Mouse (Mus musculus) WW6 (cell line): ENCODE measurements around the gene Ush2a.

Experiments
- DNase-seq: peaks from one replicate; pipeline ENCODE4 v3.0.0-alpha.2; 2013; ENCODE audit warnings: low read depth, low spot score

The Ush2a gene

DNA sequence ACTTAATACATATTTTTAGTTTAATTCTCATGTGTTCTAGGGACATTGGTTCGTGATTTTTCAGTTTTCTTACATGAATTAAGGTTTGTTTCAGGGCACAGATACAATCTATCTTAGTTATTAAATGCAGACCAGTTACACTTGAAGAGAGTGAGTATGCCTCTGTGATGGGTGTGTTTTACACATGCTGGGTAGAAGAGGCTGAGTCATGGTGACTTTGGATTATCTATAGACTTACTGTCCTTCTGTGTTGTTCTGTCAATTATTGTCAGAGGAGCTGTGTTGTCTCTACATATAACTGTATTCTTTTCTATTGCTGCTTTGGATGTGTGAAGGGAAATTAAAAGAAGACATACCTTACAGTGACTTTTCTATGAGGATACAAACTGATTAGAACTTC, 509.0 kb downstream of the Ush2a start:
- DNase-seq = no peak

DNA sequence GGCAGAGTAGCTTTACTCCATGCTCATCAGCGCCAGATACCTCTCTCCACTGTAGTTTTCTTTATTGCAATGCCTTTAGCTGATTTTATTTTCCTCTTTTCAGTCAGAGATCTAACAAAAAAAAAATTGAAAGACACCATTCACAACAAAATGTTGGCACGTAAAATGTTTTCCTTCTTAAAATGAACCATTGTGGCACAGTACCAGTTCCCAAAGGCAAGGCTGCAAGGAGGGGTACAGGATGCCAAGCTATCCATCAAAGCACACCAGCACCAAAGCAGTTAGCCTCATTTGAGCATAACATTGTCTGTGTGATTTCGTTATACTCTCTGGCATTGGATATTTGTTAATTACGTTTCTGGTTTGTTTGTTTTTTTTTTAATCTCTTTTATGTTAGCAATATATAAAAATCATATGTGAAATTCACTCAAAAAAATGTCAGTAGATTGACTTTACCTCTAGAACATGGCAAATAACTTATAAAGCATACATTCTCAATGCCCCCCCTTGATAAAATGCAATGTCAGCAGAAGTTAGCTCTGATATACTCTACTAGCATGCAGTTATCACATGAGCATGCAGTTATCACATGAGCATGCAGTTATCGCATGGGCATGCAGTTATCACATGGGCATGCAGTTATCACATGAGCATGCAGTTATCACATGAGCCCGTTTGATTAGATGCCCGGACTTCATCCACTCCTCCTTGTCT, 510.9 kb downstream of the Ush2a start:
- no peak for DNase-seq

- no peak for DNase-seq
Observed at GRCm38 (mm10) chr1:188773631-188774030, 511.8 kb downstream of the Ush2a start.

DNA sequence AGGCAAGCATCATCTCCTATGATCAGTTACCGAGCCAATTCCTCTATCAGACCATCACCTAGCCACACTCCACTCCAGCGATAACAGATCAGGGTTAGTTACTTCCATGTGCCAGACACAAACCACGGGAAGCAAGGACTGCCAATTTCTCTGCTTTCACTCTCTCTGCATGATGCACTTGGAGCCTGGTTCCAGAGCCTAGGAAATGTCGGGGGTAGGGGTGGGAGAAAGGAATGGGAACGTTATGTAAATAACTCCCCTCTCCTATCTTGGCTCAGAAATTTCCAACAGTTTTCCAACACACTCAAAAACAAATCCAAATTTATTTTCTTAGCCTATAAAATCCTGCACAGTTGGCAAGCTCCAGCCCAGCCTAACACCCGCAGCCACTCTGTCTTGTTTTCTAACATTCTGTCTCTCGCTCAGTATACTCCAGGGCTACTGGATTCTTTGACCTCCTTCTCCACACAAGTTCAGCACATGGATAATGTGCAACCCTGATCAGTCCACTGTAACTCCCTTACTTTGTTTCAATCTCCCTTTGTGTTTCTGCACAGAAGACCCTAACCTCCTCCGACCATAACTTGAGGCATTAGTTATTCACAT, 515.8 kb downstream of the Ush2a start:
- DNase-seq = no peak

- DNase-seq = no peak
Observed at GRCm38 (mm10) chr1:188785056-188785455, 523.2 kb downstream of the Ush2a start.

GRCm38 (mm10) chr1:188805069-188805468, 543.2 kb downstream of the Ush2a start:
- DNase-seq = no peak

DNA sequence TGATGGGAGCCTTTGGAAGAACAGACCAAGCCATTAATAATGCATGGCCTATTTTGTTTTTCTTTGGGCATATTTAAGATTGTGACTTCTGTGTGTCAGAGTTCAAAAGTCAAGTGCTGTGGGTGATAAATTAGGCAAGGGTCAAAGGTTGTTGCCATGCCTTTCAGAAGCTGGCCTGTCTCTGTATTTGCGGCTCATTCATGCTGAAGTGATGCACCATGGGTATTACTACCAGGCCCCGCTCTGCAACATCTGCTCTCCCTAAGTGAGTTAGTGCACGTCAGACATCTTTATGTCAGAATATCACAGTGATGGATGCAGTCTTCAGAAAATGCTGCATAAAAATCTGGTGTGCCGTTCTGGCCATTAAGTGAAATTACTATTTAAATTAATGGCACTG, 544.0 kb downstream of the Ush2a start:
- DNase-seq = no peak

DNA sequence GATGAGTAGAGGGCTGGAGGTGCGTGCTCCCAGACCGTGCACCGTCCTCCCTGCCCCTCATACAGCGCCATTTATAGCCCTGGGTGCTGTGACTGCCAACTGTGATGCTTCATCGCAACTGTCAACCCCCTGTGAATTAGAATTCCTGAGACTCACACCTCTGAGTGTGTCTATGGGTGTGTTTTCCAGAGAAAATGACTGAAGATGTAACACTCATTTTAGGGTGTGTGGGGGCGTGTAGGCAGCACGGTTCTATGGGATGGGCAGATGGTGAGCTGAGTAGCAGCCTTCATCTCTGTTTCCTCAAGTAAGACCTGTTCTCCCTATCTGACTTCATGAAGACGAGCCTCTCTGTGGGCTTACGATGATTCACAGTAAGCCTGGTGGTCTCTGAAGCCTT, 548.8 kb downstream of the Ush2a start:
- no peak for DNase-seq

- DNase-seq = no peak
Observed at GRCm38 (mm10) chr1:188815072-188815471, 553.2 kb downstream of the Ush2a start.

GRCm38 (mm10) chr1:188824195-188824594, 562.4 kb downstream of the Ush2a start:
- DNase-seq = no peak

DNA sequence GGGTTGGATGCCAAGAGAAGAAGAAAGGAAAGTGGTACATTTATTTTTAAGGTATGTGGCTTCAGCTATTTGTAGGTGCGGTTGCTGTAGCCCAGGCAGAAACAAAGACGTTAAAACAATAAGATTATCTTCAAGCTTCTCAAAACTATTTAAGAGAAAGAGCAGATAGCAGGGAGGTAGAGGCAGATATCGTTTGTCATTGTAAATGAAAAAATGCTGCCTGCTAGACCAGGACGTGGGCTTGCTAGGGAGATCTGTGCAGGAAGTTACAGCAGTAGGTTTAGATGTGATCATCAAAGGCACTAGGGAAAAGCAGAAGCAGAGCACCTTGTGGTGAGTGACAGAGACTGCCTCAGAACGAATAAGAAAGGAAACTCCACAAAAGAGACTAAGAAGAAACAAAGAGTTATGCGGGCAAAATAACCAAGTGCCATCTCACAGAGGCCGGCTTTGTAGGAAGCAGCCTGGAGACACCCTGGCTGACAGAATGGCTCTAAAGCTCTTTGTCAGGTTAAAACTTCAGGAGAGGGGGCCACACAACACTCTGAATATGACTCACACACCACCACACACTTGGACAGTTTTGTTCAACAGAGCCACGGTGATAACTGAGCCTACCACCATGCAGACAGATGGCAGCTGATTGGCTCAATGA, 563.2 kb downstream of the Ush2a start:
- no peak for DNase-seq

DNA sequence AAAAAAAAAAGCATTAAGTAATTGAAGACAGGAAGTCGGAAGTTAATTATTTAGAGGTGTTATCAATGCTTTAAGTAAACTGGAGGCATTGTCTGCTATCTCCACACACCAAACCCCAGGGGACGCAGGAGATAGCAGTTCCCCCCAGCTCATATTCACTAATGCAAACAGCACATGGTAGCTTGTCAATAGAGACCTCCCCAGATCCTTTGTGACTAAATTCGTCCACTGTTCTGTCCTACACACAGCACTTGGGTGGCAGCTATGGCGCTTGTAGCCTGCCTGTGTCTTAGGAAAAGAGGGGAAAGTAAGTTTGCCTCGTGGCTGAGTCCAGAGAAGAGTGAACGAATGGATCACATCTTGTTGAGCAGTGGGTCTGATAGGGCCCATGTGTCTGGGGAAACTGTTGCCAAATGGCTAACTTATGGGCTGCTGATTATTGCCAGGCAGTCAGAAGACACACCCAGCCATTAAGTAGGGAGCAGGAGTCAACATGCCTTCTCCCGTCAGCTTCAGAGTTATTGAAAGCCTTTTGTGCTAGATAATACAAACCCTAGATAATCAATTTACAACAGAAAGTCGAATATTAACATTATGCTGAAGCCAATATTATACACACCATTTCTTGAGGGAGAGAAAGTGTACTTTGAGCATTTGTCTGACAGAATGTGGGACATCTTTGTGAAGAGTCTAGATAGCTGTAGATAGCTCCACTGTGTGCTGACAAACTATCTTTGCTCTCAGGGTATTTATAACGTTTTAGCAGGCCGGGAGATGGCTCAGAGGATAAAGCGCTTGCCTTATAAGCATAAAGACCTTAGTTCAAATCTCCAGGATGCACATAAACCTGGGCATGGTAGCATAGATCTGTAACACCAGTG, 568.9 kb downstream of the Ush2a start:
- no peak for DNase-seq

GRCm38 (mm10) chr1:188833906-188834305, 572.1 kb downstream of the Ush2a start:
- no peak for DNase-seq

DNA sequence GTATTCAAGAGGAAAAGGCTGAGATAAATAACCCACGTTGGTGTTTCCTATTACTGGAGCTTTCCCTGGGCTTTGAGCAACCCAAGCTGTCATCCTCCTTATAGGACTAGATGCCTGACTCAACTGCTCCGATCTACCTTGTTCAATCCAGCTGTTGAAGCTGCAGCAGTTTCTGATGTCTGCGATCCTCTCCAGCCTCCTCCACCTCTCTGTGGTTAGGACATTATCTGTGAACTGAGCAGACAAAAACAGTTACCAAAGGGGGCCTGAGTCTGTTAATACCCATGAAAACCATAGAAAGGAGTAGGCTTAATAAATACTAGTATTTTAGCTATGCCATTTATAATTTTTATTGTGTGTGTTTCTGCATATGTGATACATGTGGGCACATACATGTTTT, 572.9 kb downstream of the Ush2a start:
- DNase-seq = no peak

DNA sequence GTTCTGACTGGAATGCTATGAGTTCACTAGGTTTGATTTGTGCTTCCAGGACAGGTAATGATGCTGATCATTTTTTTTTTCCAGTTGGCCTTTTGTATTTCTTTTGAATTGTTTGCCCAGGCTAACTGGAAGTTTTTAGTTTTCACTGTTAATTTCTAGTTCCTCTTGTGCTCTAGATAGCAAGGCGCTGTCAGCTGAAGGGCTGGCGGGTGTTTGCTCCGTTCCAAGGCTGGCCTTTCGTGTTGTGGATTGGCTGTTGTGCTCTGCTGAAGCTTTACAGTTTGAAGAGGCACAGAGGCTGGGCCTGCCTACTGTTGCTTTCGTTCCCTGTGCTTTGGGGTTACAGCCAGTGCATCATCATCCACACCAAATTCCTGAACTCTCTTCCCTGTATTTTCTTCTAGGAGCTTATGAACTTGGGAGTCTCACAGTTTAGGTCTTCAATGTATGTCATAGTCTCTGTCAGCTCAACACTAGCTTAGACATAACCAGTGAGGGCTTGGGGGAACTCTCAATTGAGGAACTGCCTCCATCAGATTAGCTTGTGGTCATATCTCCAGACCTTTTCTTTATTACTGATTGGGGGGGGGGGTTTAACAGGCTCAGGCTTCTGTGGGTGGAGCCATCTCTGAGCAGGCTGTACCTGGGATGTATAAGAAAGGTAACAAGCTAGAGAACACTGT, 575.9 kb downstream of the Ush2a start:
- no peak for DNase-seq

DNA sequence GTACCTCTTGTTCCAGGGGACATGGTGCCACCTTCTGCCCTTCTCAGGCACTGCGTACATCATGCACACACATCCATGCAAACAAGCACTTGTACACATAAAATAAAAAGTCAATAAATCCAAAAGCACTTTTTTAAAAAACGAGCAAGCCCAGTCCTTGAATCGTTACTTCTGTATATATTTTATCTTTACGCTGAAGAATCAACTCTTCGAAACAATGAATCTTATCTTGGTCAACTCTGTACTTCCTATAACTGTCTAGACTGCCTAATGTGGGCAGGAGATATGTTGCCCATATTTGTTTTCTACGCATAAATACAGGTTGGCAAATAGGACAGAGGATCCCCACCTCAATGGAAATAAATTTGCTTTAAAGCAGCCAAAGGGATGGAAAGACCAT, 585.4 kb downstream of the Ush2a start:
- no peak for DNase-seq

GRCm38 (mm10) chr1:188852776-188853175, 591.0 kb downstream of the Ush2a start:
- DNase-seq = no peak

DNA sequence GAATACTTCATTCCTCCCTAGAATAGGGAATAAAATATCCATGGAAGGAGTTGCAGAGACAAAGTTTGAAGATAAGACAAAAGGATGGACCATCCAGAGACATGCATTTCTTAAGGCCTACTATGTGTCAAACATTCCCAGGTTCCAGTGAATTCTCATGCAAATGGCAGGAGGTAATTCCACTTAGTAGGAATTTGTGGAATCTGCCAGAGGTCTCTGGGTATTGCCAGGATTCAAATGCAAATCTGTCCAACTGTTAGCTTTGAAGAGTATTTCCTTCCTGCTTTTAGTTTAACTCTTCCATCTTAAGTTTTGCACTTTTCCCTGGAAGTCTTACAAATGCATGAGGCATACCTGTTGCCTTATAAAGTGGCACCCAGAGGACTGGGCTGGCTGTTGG, 592.4 kb downstream of the Ush2a start:
- DNase-seq = no peak

GRCm38 (mm10) chr1:188855034-188855433, 593.2 kb downstream of the Ush2a start:
- DNase-seq = no peak

GRCm38 (mm10) chr1:188859718-188860117, 597.9 kb downstream of the Ush2a start:
- no peak for DNase-seq

DNA sequence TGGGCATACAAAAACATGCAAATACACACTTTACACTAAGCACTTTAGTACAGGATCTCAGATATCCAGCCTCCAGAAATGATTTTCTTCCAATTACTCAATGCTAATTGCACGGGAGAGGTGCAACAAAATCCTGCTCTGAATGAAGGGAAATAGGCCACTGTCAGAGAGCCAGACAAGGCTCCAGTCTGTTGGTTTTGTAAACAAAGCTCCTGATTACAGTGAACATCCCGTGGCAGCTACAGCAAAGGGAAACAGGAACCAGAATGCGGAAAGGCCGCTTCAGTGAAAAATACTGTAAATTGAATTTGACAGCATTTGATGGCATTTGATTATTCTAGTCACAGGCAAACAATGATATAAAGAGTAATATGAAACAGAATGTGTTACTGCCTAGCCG, 604.1 kb downstream of the Ush2a start:
- DNase-seq = no peak

GRCm38 (mm10) chr1:188866515-188866914, 604.7 kb downstream of the Ush2a start:
- no peak for DNase-seq
